Mouse (Mus musculus): ENCODE data around the gene Fbxw21. TPM values are rescaled to one million over a fixed set of nuclear protein-coding genes. Genes with fewer than 3 reads are reported as not detected.

Gene Fbxw21
- polyA plus RNA-seq, 1 experiment from 2014 or later, result not detected

- H3K4me2 ChIP-seq (replicated peaks; ENCODE audit: low read depth, low read length), result no peak overlapping the region
- WGBS, result 84% methylated on average over 8 of the region's 8 CpGs
- H3K4me3 ChIP-seq (ENCODE audit: low read length), result no peak overlapping the region
- H3K4me1 ChIP-seq (ENCODE audit: control insufficient read depth, insufficient read depth, low read length), result peaks cover 31% of the 10 kb centered on the region
- no peaks in the 10 kb centered on the region for H3K9me3 ChIP-seq (ENCODE audit: control insufficient read depth, low read length)
- no peak overlapping the region for H3K9ac ChIP-seq (ENCODE audit: low read depth, low read length)
- H3K36me3 ChIP-seq (ENCODE audit: control insufficient read depth, insufficient read depth, low read length), result peaks cover 11% of the 10 kb centered on the region
- no peaks in the 10 kb centered on the region for H3K27me3 ChIP-seq (ENCODE audit: control insufficient read depth, insufficient read depth, low read length)
- no peak overlapping the region for H3K27ac ChIP-seq (ENCODE audit: low read depth, low read length)
- no peak for ATAC-seq (ENCODE audit: low FRiP score, low TSS enrichment)
Measured at GRCm38 (mm10) chr9:109091802-109092201, 70.0 kb downstream of the Fbxw21 start.

GRCm38 (mm10) chr9:109090446-109090845 is 71.4 kb downstream of the Fbxw21 start:
- Histone ChIP-seq H3K9me3 (ENCODE audit: control insufficient read depth, low read length) (no peaks in the 10 kb centered on the region), H3K4me2 (replicated peaks; ENCODE audit: low read depth, low read length) (no peak overlapping the region), H3K36me3 (ENCODE audit: control insufficient read depth, insufficient read depth, low read length) (peaks cover 11% of the 10 kb centered on the region), H3K4me1 (ENCODE audit: control insufficient read depth, insufficient read depth, low read length) (peaks cover 26% of the 10 kb centered on the region), H3K4me3 (ENCODE audit: low read length) (no peak overlapping the region), H3K27ac (ENCODE audit: low read depth, low read length) (no peak overlapping the region), H3K27me3 (ENCODE audit: control insufficient read depth, insufficient read depth, low read length) (no peaks in the 10 kb centered on the region), H3K9ac (ENCODE audit: low read depth, low read length) (no peak overlapping the region)
- no peak for ATAC-seq (ENCODE audit: low FRiP score, low TSS enrichment)
- WGBS, result 56% methylated on average over 15 of the region's 15 CpGs

Other genes starting within 250 kb of the Fbxw21 start
- not detected in 2 replicates for gene Tmem89, start 247.4 kb downstream of the Fbxw21 start, polyA plus RNA-seq (2014; fragmentation: Nextera tagmentation; extraction: Ambion mirVana)
- 482 and 520 TPM in 2 replicates for gene Uqcrc1, start 225.4 kb downstream of the Fbxw21 start, polyA plus RNA-seq (2014; fragmentation: Nextera tagmentation; extraction: Ambion mirVana)
- gene Col7a1, start 208.5 kb downstream of the Fbxw21 start, polyA plus RNA-seq (2014; fragmentation: Nextera tagmentation; extraction: Ambion mirVana), result 3.5 and 5.4 TPM in 2 replicates
- gene Ucn2, start 176.0 kb downstream of the Fbxw21 start, polyA plus RNA-seq (2014; fragmentation: Nextera tagmentation; extraction: Ambion mirVana), result 0.24 TPM in 1 of 2 replicates, not detected in the other
- 6.4 and 10.1 TPM in 2 replicates for gene Pfkfb4, start 170.3 kb downstream of the Fbxw21 start, polyA plus RNA-seq (2014; fragmentation: Nextera tagmentation; extraction: Ambion mirVana)
- 58.0 and 65.7 TPM in 2 replicates for gene Shisa5, start 123.5 kb downstream of the Fbxw21 start, polyA plus RNA-seq (2014; fragmentation: Nextera tagmentation; extraction: Ambion mirVana)
- 12.6 and 13.3 TPM in 2 replicates for gene Trex1, start 102.3 kb downstream of the Fbxw21 start, polyA plus RNA-seq (2014; fragmentation: Nextera tagmentation; extraction: Ambion mirVana)
- gene Atrip, start 87.9 kb downstream of the Fbxw21 start, polyA plus RNA-seq (2014; fragmentation: Nextera tagmentation; extraction: Ambion mirVana), result 20.5 and 30.7 TPM in 2 replicates
- gene Ccdc51, start 79.5 kb downstream of the Fbxw21 start, polyA plus RNA-seq (2014; fragmentation: Nextera tagmentation; extraction: Ambion mirVana), result 13.5 and 14.7 TPM in 2 replicates
- 687 and 868 TPM in 2 replicates for gene Tma7, start 79.5 kb downstream of the Fbxw21 start, polyA plus RNA-seq (2014; fragmentation: Nextera tagmentation; extraction: Ambion mirVana)
- gene Plxnb1, start 66.7 kb downstream of the Fbxw21 start, polyA plus RNA-seq (2014; fragmentation: Nextera tagmentation; extraction: Ambion mirVana), result 10.5 and 17.0 TPM in 2 replicates
- not detected in 2 replicates for gene Fbxw13, start 33.9 kb upstream of the Fbxw21 start, polyA plus RNA-seq (2014; fragmentation: Nextera tagmentation; extraction: Ambion mirVana)
- gene Fbxw20, start 72.7 kb upstream of the Fbxw21 start, polyA plus RNA-seq (2014; fragmentation: Nextera tagmentation; extraction: Ambion mirVana), result not detected in 2 replicates
- gene Fbxw14, start 125.6 kb upstream of the Fbxw21 start, polyA plus RNA-seq (2014; fragmentation: Nextera tagmentation; extraction: Ambion mirVana), result not detected in 2 replicates
- gene Fbxw28, start 177.6 kb upstream of the Fbxw21 start, polyA plus RNA-seq (2014; fragmentation: Nextera tagmentation; extraction: Ambion mirVana), result not detected in 2 replicates
- gene Fbxw22, start 242.3 kb upstream of the Fbxw21 start, polyA plus RNA-seq (2014; fragmentation: Nextera tagmentation; extraction: Ambion mirVana), result not detected in 2 replicates